Mouse (Mus musculus): ENCODE results near the gene Nfkbil1. TPM values are rescaled to one million over a fixed set of nuclear protein-coding genes. Genes with fewer than 3 reads are reported as not detected.

The Nfkbil1 gene
- total and polyA plus RNA-seq, 3 experiments, result 15.2 to 25.9 (median 22.0) TPM

DNA sequence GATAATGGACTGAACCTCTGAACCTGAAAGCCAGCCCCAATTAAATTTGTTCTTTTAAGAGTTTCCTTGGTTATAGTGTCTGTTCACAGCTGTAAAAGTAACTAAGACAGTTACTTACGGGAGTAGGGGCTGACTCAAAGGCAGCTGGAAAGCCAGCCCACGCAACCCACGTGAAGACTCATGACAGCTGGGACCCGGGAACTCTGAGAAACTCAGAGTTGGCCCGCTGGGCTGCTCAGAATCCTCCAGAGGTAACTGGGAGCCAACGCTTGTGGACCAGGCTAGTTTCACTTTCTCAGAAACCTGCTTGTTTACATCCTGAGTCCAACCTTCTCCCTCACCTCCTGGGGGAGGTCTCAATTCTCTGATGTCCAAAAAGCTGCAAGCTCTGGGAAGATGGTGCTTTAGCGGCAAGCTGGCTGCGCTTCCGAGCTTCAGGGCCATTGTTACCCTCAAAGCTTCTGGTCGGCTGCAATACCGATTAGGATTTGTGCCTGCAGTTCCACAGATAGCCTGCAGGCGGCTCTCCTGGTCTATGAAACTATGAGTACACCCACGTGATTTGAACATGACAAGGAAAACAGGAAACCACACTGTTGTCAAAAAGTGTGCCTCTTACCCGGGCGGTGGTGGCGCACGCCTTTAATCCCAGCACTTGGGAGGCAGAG is 22.4 kb upstream of the Nfkbil1 start (continued):
- TF ChIP-seq SIN3A (IDR thresholded peaks at IDR 0.05; ENCODE audit: low read length) (peak; percentile 100), CHD1 (IDR thresholded peaks at IDR 0.05; ENCODE audit: low read depth, low read length) (no peak), TBP (conservative IDR thresholded peaks at IDR 0.05; ENCODE audit: low read depth, low read length) (no peak), RCOR1 (conservative IDR thresholded peaks at IDR 0.05; ENCODE audit: low read depth, low read length) (peak; percentile 88), RAD21 (IDR thresholded peaks at IDR 0.05; ENCODE audit: low read depth, low read length) (peak; percentile 95), MAX (IDR thresholded peaks at IDR 0.05; ENCODE audit: low read length) (peak; percentile 99), ZMIZ1 (IDR thresholded peaks at IDR 0.05; ENCODE audit: low read depth, low read length) (no peak), KAT2A (IDR thresholded peaks at IDR 0.05; ENCODE audit: insufficient replicate concordance, low read length) (0 out of 2 replicates have a peak, but pooled peaks have one; percentile 37), UBTF (IDR thresholded peaks at IDR 0.05; ENCODE audit: low read depth, low read length) (no peak), NELFE (IDR thresholded peaks at IDR 0.05; ENCODE audit: low read depth, low read length) (peak; percentile 68), PAX5 (IDR thresholded peaks at IDR 0.05; ENCODE audit: low read length) (no peak)

DNA sequence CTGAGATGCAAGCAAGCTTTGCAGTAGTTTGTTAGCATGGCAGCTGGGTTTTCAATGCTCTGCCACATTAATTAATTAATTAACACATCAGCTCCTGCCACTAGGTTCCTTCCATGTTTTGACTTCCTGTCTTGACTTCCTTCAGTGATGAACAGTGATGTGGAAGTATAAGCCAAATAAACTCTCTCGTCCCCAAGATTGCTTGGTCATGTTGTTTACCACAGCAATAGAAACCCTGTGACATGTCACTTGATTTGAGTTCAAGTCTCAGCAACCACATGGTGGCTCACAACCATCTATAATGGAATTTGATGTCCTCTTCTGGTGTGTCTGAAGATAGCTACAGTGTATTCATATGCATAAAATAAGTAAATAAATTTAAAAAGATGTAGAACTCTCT is 21.8 kb upstream of the Nfkbil1 start:
- Histone ChIP-seq H3K9me3 (replicated peaks; ENCODE audit: low read length) (no peaks in the 10 kb centered on the region), H3K79me2 (replicated peaks; ENCODE audit: control insufficient read depth, extremely low read depth, insufficient read depth, poor library complexity, severe bottlenecking) (no peaks in the 10 kb centered on the region), H3K4me3 (replicated peaks in 1 of 3; ENCODE audit: low read depth in 2 of 3, low read length in 2 of 3, poor library complexity in 1 of 3) (no peak overlapping the region), H3K27me3 (replicated peaks) (peaks cover 2% of the 10 kb centered on the region), H3K36me3 (replicated peaks in 1 of 2; ENCODE audit: control insufficient read depth in 1 of 2, insufficient read depth in 1 of 2, low read length in 1 of 2) (peaks cover 19 to 22% of the 10 kb centered on the region in 2 experiments), H3K9ac (ENCODE audit: insufficient read depth, low read depth) (0 out of 2 replicates have a peak overlapping the region, but pooled peaks have one; percentile 36), H3K4me2 (ENCODE audit: insufficient read depth, low read depth, poor library complexity, severe bottlenecking) (peak overlapping the region; percentile 35), H3K27ac (ENCODE audit: insufficient read depth, low read depth) (no peak overlapping the region), H3K4me1 (ENCODE audit: control insufficient read depth in 1 of 2, insufficient read depth in 2 of 2) (peaks cover 15 to 27% of the 10 kb centered on the region in 2 experiments)
- in situ Hi-C loops (cut with MboI; ENCODE audit: low pct_ligation_motif_present, low pct_unique_long_range_greater_than_20kb, low sequenced_read_pairs), result no loop called here
- no peak for DNase-seq (ENCODE audit: extremely low read depth)
- dilution Hi-C loops (cut with MboI; ENCODE audit: extremely low pct_ligation_motif_present, extremely low pct_unique_long_range_greater_than_20kb, low sequenced_read_pairs), result no loop called here
- TF ChIP-seq RCOR1 (conservative IDR thresholded peaks at IDR 0.05; ENCODE audit: low read depth, low read length), result no peak
- no peak for TF ChIP-seq POLR2A (IDR thresholded peaks at IDR 0.05; ENCODE audit: low read depth, low read length)
- no peak for TF ChIP-seq KAT2A (IDR thresholded peaks at IDR 0.05; ENCODE audit: insufficient replicate concordance, low read length)
- no peak for TF ChIP-seq ETS1 (conservative IDR thresholded peaks at IDR 0.05; ENCODE audit: low read depth, low read length)
- TF ChIP-seq NRF1 (IDR thresholded peaks at IDR 0.05; ENCODE audit: low read depth, low read length), result no peak
- no peak for TF ChIP-seq CHD1 (IDR thresholded peaks at IDR 0.05; ENCODE audit: low read depth, low read length)
- no peak for TF ChIP-seq MXI1 (IDR thresholded peaks at IDR 0.05; ENCODE audit: low read depth, low read length)
- TF ChIP-seq TBP (conservative IDR thresholded peaks at IDR 0.05; ENCODE audit: low read depth, low read length), result no peak
- TF ChIP-seq SMC3 (IDR thresholded peaks at IDR 0.05; ENCODE audit: low read depth, low read length), result no peak
- no peak for TF ChIP-seq EP300 (IDR thresholded peaks at IDR 0.05; ENCODE audit: low read length)
- TF ChIP-seq E2F4 (IDR thresholded peaks at IDR 0.05; ENCODE audit: insufficient replicate concordance, low read depth, low read length), result no peak
- no peak for TF ChIP-seq HCFC1 (IDR thresholded peaks at IDR 0.05; ENCODE audit: low read depth, low read length)
- TF ChIP-seq MEF2A (IDR thresholded peaks at IDR 0.05; ENCODE audit: borderline replicate concordance, low read depth, low read length), result no peak
- no peak for TF ChIP-seq IRF4 (IDR thresholded peaks at IDR 0.05; ENCODE audit: low read depth, low read length)
- TF ChIP-seq ZC3H11A (IDR thresholded peaks at IDR 0.05; ENCODE audit: low read depth, low read length), result no peak
- no peak for TF ChIP-seq ZKSCAN1 (IDR thresholded peaks at IDR 0.05; ENCODE audit: borderline replicate concordance, low read depth, low read length)
